Mouse (Mus musculus): ENCODE measurements around the gene Tagln.

Gene Tagln

DNA sequence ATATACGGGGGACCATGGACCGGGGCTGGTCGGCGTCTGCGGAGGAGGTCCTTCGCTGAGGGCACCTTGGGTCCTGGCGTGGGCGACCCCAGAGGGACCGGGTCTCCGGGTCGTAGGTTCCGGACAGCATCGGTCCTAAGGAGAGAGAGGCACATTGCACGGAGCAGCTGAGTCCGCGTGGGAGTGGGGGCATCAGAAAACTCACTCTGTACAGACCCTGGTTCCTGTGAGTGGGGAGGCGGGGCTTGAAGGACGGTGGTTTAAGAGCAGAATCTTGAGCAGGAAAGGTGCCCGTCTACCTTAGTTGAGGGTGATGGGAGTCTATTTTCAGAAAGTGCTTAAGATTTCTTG, 28.8 kb downstream of the Tagln start:
- DNase-seq (ENCODE audit: low read depth, low spot score): no peak

DNA sequence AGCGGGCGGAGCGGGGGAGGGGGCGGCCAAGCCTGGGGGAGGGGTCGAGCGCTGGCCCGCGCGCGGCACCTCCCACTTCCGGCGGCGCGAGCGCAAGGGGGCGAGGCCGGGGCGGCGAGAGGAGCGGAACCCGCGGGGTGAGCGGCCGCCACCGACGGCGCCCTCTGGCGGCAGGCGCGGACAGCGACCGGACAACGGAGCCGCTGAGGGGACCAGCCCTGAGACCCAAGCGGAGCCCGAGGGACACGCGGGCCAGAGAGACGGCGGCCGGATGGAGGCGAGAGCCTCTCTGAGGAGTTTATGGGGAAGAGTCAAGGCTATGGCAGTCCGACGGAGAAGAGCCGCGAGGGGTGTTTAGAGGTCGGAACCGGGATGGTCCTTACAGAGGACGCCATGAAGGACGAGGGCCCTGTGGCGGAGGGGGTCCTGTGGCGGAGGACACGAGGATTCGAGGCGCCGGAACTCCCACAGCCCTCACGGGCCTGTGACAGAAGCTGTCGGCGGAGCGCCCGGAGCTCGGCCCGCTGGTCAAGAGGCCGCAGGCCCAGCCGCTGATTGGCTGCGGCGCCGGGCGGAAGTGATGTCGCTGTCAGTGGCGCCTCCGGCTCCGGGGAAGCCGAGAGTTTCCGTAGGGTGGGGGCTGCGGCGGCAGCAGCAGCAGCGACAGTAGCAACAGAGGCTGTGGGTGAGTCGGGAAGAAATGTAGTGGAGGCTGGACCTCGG, 29.3 kb downstream of the Tagln start, which contains the start of the genes Pcsk7 and Rnf214:
Gene Pcsk7, plus strand, starts transcription at position 143 of the 723 bp plus-strand sequence.
Gene Rnf214, minus strand, starts transcription at position 557 of the 723 bp plus-strand sequence.
- DNase-seq (ENCODE audit: low read depth, low spot score): peak; percentile 78

DNA sequence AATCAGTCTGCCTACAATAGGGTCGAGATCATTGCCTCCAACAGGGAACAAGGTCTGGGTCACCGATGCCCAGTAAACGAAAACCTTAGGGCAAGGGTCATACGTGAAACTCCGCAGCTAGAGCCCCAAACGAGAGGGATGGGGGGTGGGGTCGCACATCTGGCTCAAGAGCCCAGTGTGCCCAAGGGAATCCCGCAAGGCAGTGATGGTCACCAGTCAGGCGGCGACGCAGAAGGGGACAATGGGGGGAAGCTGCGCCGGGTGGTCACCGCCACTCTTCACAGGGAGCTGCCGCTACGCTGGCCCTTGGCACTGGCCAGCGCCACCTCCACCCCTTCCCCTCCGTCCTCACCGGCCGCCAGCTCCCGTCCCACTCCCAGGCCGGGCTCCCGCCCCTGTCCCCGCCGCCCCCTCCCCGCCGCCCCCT, 30.0 kb downstream of the Tagln start:
- DNase-seq (ENCODE audit: low read depth, low spot score): no peak

DNA sequence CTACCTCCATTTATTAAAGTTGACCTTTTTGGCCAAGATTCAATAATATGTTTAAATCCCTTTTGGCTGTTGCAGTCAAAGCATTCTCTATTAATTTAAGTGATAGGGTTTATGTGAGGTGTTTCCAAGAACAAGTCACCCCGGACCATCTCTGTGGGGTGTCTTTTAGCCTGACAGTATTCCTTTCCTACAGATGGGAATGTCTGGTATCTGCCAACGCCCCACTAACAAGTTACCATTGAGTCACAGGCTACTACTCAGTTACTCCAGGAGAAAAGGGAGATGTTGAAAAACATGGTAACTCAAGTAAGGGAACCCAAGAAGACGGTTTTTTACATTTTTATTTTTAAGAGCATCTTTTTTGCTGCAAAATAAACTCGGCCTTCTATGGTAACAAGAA, 30.7 kb downstream of the Tagln start:
- no peak for DNase-seq (ENCODE audit: low read depth, low spot score)

DNA sequence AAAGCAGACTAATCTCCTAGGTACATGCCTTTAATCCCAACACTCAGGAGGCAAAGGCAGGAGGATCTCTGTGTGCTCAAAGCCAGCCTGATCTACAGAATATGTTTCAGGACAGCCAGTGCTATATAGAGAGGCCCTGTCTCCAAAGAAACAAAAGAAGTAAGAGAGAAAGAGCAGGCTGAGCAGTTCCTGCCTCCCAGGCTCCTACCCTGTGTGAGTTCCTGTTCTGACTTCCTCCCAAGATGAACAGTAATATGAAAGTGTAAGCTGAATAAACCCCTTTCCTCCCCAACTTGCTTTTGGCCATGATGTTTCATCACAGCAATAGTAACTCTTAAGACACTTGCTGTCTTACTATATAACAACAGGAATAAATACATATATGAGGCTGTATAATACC, 42.2 kb downstream of the Tagln start:
- no peak for DNase-seq (ENCODE audit: low read depth, low spot score)
